Mouse (Mus musculus) megakaryocyte, embryonic 14.5 days (primary cell): Measurements from ENCODE around the gene Usp10. TPM values are rescaled to one million over a fixed set of nuclear protein-coding genes. Genes with fewer than 3 reads are reported as not detected.

Source experiments
- H3K27me3 ChIP-seq: replicated peaks from 2 replicates; pipeline ENCODE3; 2012; ENCODE audit warnings: inconsistent platforms
- H3K36me3 ChIP-seq: replicated peaks from 2 replicates; pipeline ENCODE3; 2012; ENCODE audit warnings: low read length, inconsistent platforms, mixed read lengths
- H3K4me1 ChIP-seq: 2 replicates; pipeline ENCODE4 v1.6.1; 2012; ENCODE audit warnings: inconsistent platforms
- H3K4me3 ChIP-seq: replicated peaks from 2 replicates; pipeline ENCODE3; 2012; ENCODE audit warnings: moderate library complexity, mild to moderate bottlenecking, inconsistent platforms
- H3K9me3 ChIP-seq: 2 replicates; pipeline ENCODE4 v1.6.1; 2012; ENCODE audit warnings: inconsistent platforms
- FLI1 ChIP-seq: IDR thresholded peaks from 2 replicates; pipeline ENCODE4 v1.6.1; 2012; ENCODE audit warnings: low read length, inconsistent platforms, mixed read lengths
- GATA1 ChIP-seq: IDR thresholded peaks from 3 replicates; pipeline ENCODE4 v1.6.1; 2012; ENCODE audit warnings: mixed read lengths, low read length, inconsistent platforms, borderline replicate concordance
- polyA plus RNA-seq: library from polyadenylated mRNA; stranded (reverse); fragments of >175 nt; gene quantifications from 2 replicates; pipeline ENCODE4 v1.2.3, GENCODE M21; 2012; ENCODE audit warnings: low replicate concordance; ENCODE audit not compliant: insufficient read depth

Gene Usp10
- polyA plus RNA-seq, 1 experiment: 15.0 TPM

DNA sequence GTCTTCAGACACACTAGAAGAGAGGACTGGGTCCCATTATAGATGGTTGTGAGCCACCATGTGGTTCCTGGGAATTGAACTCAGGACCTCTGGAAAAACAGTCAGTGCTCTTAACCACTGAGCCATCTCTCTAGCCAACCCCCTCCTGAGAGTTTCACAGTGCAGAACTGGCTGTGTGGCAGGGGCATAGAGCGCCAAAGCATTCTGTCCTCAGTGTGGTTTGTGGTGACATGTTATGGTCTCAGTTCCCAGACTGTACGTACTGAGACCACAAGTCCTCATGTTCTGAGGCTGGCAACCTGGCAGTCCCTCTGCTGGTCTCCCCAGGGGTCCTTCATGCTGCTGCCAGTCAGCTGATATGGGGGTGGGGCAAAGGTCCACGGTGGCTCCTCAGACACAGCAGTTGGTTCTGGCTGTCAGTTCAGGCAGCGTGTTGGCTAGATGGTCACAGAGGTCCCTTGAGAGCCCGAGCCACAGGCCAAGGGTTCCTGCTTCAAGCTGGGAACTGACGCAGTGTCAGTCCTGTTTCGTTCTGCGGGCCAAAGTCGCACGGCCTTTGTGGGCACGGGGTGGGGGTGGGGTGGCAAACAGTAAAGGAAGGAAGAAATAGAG lies 68.7 kb downstream of the Usp10 start:
- Histone ChIP-seq H3K4me3 (peak overlapping the region; percentile 38), H3K36me3 (no peaks in the 10 kb centered on the region), H3K9me3 (peaks cover 10% of the 10 kb centered on the region), H3K4me1 (peaks cover 8% of the 10 kb centered on the region), H3K27me3 (peaks cover 63% of the 10 kb centered on the region)
- TF ChIP-seq FLI1: no peak
- TF ChIP-seq GATA1: no peak

GRCm38 (mm10) chr8:119981253-119981652 lies 71.1 kb downstream of the Usp10 start:
- H3K27me3 ChIP-seq: peaks cover 57% of the 10 kb centered on the region
- peaks cover 8% of the 10 kb centered on the region for H3K4me1 ChIP-seq
- H3K36me3 ChIP-seq: no peaks in the 10 kb centered on the region
- no peak for TF ChIP-seq GATA1
- no peak for TF ChIP-seq FLI1
- H3K4me3 ChIP-seq: no peak overlapping the region
- H3K9me3 ChIP-seq: no peaks in the 10 kb centered on the region

DNA sequence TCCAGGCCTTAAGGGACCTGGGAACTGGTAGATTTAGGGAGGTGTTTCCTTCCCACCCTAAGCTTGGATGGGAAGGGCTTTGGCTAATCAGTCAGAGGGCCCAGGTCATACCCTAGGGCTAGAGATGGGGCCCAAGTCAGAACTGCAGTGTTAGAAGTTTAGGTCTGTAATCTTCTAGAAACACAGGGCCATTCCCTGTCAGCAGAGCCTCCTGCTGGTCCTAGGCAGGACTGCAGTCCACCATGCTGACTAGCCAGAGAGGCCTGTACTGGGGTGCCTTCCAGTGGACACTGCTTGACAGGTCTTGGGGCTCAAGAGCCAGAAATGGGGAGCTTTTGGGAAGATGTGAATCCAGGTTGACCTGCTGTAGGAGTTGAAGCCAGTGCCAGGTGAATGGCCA lies 73.9 kb downstream of the Usp10 start:
- Histone ChIP-seq H3K9me3 (no peaks in the 10 kb centered on the region), H3K4me1 (peaks cover 4% of the 10 kb centered on the region), H3K27me3 (peaks cover 56% of the 10 kb centered on the region), H3K4me3 (no peak overlapping the region), H3K36me3 (no peaks in the 10 kb centered on the region)
- TF ChIP-seq GATA1 (no peak), FLI1 (no peak)

DNA sequence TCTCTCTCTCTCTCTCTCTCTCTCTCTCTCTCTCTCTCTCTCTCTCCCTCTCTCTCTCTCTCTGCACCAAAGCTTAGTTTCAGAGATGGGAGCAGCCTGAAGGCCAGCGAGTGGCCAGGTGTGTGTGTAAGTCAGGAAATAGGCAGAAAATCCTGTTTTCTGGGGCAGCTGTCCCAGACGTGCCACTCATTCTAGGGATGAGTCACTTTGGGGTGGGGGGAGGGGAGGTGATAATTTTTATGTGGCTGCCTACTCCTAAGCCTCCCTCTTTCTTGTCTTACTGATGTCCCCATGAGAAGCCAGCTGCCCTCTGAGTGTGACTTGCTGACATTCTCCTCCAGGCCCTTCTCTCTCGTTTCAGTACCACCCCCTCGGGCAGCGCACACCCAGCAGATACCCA lies 76.0 kb downstream of the Usp10 start:
- H3K36me3 ChIP-seq: no peaks in the 10 kb centered on the region
- no peaks in the 10 kb centered on the region for H3K4me1 ChIP-seq
- H3K9me3 ChIP-seq: no peaks in the 10 kb centered on the region
- H3K27me3 ChIP-seq: peaks cover 60% of the 10 kb centered on the region
- TF ChIP-seq GATA1 (no peak), FLI1 (no peak)
- H3K4me3 ChIP-seq: no peak overlapping the region

GRCm38 (mm10) chr8:119988087-119988486 lies 77.9 kb downstream of the Usp10 start:
- TF ChIP-seq GATA1: no peak
- no peak for TF ChIP-seq FLI1
- H3K36me3 ChIP-seq: no peaks in the 10 kb centered on the region
- H3K9me3 ChIP-seq: no peaks in the 10 kb centered on the region
- H3K4me1 ChIP-seq: peaks cover 9% of the 10 kb centered on the region; the same call in 1 of the 2 replicates
- H3K27me3 ChIP-seq: peaks cover 65% of the 10 kb centered on the region
- no peak overlapping the region for H3K4me3 ChIP-seq

GRCm38 (mm10) chr8:119992249-119992648 lies 82.1 kb downstream of the Usp10 start, which contains the start of gene Crispld2:
Gene Crispld2 (plus strand): TSS chr8:119992438.
- Histone ChIP-seq H3K4me3 (no peak within 1 kb of the TSS), H3K36me3 (no peaks in the 10 kb centered on the region)

GRCm38 (mm10) chr8:119994114-119994513 lies 84.0 kb downstream of the Usp10 start:
- H3K4me3 ChIP-seq: no peak overlapping the region
- H3K4me1 ChIP-seq: peaks cover 9% of the 10 kb centered on the region; the same call in 1 of the 2 replicates
- H3K36me3 ChIP-seq: no peaks in the 10 kb centered on the region
- no peaks in the 10 kb centered on the region for H3K9me3 ChIP-seq
- H3K27me3 ChIP-seq: peaks cover 84% of the 10 kb centered on the region
- no peak for TF ChIP-seq FLI1
- TF ChIP-seq GATA1: no peak

More at GRCm38 (mm10) chr8:119992249-119992648, 82.1 kb downstream of the Usp10 start, which contains the start of gene Crispld2:
- Histone ChIP-seq H3K4me1 (peaks cover 9% of the 10 kb centered on the region; the same call in 1 of the 2 replicates), H3K9me3 (no peaks in the 10 kb centered on the region), H3K27me3 (peaks cover 85% of the 10 kb centered on the region)
- TF ChIP-seq FLI1: no peak
- TF ChIP-seq GATA1: no peak

DNA sequence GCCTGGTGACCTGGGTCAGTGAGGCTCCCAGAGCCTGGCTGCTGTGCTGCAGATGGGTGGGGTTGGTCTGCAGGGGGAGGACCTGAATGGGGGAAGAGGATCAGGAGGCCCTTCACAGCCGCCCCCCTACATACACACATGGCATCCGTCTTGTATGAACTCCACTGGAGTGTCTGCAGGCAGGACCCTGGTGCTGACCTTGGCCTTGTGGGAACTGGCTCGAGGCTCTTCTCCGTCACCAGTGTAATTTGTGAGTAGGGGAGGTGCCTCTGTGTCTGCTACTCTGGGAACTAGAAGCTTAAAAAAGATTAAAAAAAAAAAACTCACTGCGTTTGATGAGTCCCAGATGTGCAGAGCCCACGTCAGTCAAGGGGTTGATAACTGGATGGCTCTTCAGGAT lies 84.4 kb downstream of the Usp10 start:
- Histone ChIP-seq H3K27me3 (peaks cover 84% of the 10 kb centered on the region), H3K36me3 (no peaks in the 10 kb centered on the region), H3K4me1 (peaks cover 9% of the 10 kb centered on the region; the same call in 1 of the 2 replicates), H3K4me3 (no peak overlapping the region), H3K9me3 (no peaks in the 10 kb centered on the region)
- TF ChIP-seq FLI1 (no peak), GATA1 (no peak)

- TF ChIP-seq FLI1: no peak
- no peak for TF ChIP-seq GATA1
- Histone ChIP-seq H3K4me1 (peaks cover 6% of the 10 kb centered on the region; the same call in 1 of the 2 replicates), H3K4me3 (no peak overlapping the region), H3K9me3 (no peaks in the 10 kb centered on the region), H3K36me3 (no peaks in the 10 kb centered on the region), H3K27me3 (peaks cover 69% of the 10 kb centered on the region)
These were observed 87.1 kb downstream of the Usp10 start for GRCm38 (mm10) chr8:119997266-119997665.

- TF ChIP-seq GATA1: no peak
- TF ChIP-seq FLI1: no peak
These were observed 90.3 kb downstream of the Usp10 start for GRCm38 (mm10) chr8:120000461-120000860.

GRCm38 (mm10) chr8:120001712-120002111 lies 91.6 kb downstream of the Usp10 start:
- TF ChIP-seq GATA1: no peak
- TF ChIP-seq FLI1: no peak
- no peaks in the 10 kb centered on the region for H3K9me3 ChIP-seq
- no peak overlapping the region for H3K4me3 ChIP-seq
- H3K4me1 ChIP-seq: no peaks in the 10 kb centered on the region
- H3K27me3 ChIP-seq: peaks cover 64% of the 10 kb centered on the region
- no peaks in the 10 kb centered on the region for H3K36me3 ChIP-seq

More at GRCm38 (mm10) chr8:120000461-120000860, 90.3 kb downstream of the Usp10 start:
- Histone ChIP-seq H3K4me3 (no peak overlapping the region), H3K4me1 (no peaks in the 10 kb centered on the region), H3K27me3 (peaks cover 63% of the 10 kb centered on the region), H3K9me3 (no peaks in the 10 kb centered on the region), H3K36me3 (no peaks in the 10 kb centered on the region)
